Mouse (Mus musculus) neural tube, embryonic 12.5 days (tissue): ENCODE measurements around the gene Tshz2. TPM values are rescaled to one million over a fixed set of nuclear protein-coding genes. Genes with fewer than 3 reads are reported as not detected.

ENCODE experiments used
- ATAC-seq: fragments of 200-750 bp; cut with Nextera tagmentation; 2 replicates; pipeline ENCODE4 v1.8.0; 2017; ENCODE audit warnings: low read depth, mild to moderate bottlenecking, moderate TSS enrichment, moderate library complexity; ENCODE audit not compliant: low FRiP score
- H3K27ac ChIP-seq: fragments of 300-500 bp; sonication (generic); 2 replicates; pipeline ENCODE4 v1.5.1; 2016
- H3K27me3 ChIP-seq: fragments of 300-500 bp; sonication (generic); replicated peaks from 2 replicates; pipeline ENCODE4 v1.6.1; 2016; ENCODE audit warnings: mild to moderate bottlenecking
- H3K36me3 ChIP-seq: fragments of 300-500 bp; sonication (generic); 2 replicates; pipeline ENCODE4 v1.6.1; 2016; ENCODE audit warnings: mild to moderate bottlenecking
- H3K4me1 ChIP-seq: fragments of 300-500 bp; sonication (generic); 2 replicates; pipeline ENCODE4 v1.6.1; 2016
- H3K4me2 ChIP-seq: fragments of 300-500 bp; sonication (generic); replicated peaks from 2 replicates; pipeline ENCODE4 v1.6.1; 2016; ENCODE audit warnings: mild to moderate bottlenecking
- H3K4me3 ChIP-seq: fragments of 300-500 bp; sonication (generic); 2 replicates; pipeline ENCODE4 v1.5.1; 2016
- H3K9ac ChIP-seq: fragments of 300-500 bp; sonication (generic); 2 replicates; pipeline ENCODE4 v1.6.1; 2016; ENCODE audit warnings: mild to moderate bottlenecking
- H3K9me3 ChIP-seq: fragments of 300-500 bp; sonication (generic); 2 replicates; pipeline ENCODE4 v1.6.1; 2016; ENCODE audit warnings: mild to moderate bottlenecking
- whole genome bisulfite sequencing: fragments of 180-500 bp; shearing (Covaris S2); methylation state at CpG from one replicate; pipeline ENCODE4 v1.1.7; 2016; 5-methylcytosine and 5-hydroxymethylcytosine counted together
- polyA plus RNA-seq: library from polyadenylated mRNA; unstranded; fragments of >200 nt; fragmentation: Nextera tagmentation; extraction: Ambion mirVana; gene quantifications from 2 replicates; pipeline ENCODE4 v1.2.1, GENCODE M21; 2016

Tshz2 gene
- polyA plus RNA-seq, 1 experiment from 2014 or later: 30.7 TPM

DNA sequence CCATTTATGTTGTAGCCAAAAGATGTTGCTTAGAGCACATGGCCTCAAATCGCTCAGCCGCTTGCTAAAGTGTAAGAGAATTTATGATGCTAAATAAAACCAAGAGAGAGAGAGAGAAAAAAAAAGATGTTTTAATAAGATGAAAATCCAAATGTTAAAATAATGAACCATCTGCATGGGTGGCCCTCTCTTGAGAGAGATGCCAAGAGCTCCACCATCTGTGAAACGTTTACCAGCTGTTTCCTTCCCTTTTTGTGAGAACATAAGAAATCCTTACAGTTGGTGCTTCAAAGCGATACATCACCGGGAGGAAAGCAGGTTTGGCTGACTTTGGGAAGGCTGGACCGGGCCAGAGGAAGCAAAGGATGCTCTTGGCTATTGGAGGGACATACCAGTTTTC is 32.6 kb upstream of the Tshz2 start:
- no peaks in the 10 kb centered on the region for H3K4me1 ChIP-seq
- no peak overlapping the region for H3K4me3 ChIP-seq
- no peak overlapping the region for H3K9ac ChIP-seq
- H3K27ac ChIP-seq: no peak overlapping the region
- no peak for ATAC-seq
- no peaks in the 10 kb centered on the region for H3K9me3 ChIP-seq
- H3K4me2 ChIP-seq: no peak overlapping the region
- H3K36me3 ChIP-seq: no peaks in the 10 kb centered on the region
- H3K27me3 ChIP-seq: no peaks in the 10 kb centered on the region
- 74% methylated on average over 6 of the region's 6 CpGs for whole genome bisulfite sequencing

DNA sequence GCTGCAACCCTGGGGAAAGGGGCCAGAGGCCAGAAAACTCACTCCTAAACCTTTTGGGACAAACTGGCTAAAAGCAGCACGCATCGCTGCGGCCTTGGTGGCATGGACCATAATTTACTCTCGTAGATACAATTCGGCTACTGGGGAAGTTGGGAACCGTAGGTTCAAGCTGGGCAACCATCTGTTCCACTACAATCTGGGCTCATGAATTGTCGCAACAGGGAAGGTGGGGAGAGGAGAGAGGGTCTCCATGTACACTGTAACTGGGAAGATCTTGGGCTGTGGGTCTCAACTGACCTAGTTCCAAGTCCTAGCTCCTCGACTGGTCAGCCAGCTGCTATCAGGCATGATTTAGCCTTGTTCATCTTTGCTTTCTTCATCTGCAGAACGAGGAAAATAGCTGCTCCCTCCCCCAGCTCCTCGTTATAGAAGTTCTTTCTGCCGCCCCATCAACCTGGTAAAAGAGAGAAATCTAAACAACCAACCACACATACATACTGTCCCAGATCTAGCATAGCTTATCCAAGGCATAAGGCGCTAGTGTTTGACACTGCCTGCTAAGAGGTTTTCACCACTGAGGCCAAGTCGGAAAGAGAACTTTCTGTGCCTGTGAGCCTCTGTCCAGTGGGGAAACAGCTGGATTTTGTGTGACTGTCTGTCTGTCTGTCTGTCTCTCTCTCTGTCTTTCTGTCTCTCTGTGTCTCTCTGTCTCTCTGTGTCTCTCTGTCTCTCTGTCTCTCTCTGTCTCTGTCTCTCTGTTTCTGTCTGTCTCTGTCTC is 25.7 kb upstream of the Tshz2 start:
- H3K27me3 ChIP-seq: no peaks in the 10 kb centered on the region
- no peak overlapping the region for H3K4me3 ChIP-seq
- H3K9ac ChIP-seq: no peak overlapping the region
- WGBS: 79% methylated on average over 13 of the region's 13 CpGs
- no peak for ATAC-seq
- no peaks in the 10 kb centered on the region for H3K9me3 ChIP-seq
- no peak overlapping the region for H3K4me2 ChIP-seq
- no peaks in the 10 kb centered on the region for H3K36me3 ChIP-seq
- peaks cover 19% of the 10 kb centered on the region for H3K4me1 ChIP-seq
- no peak overlapping the region for H3K27ac ChIP-seq

DNA sequence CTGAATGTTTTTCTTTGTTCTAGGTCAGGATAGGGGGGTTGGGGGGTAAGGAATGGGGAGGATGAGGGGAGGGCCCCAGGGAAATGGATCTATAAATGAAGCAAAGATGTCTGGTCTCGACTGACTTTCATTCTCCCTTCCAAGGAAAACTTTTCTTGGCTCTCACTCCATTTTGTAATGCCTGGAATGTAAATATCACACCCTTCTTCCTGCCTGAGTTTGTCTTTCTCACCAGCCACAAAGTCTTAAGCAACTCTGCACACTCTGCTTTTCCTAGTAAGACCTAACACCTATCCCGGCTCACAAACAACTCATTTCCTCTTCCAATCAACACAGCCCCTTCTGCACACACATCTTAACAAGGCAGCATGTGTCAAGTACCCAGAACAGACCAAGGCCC is 25.0 kb upstream of the Tshz2 start:
- 64% methylated on average over 2 of the region's 2 CpGs for WGBS
- no peak overlapping the region for H3K4me3 ChIP-seq
- H3K4me2 ChIP-seq: no peak overlapping the region
- no peaks in the 10 kb centered on the region for H3K9me3 ChIP-seq
- H3K36me3 ChIP-seq: no peaks in the 10 kb centered on the region
- H3K27ac ChIP-seq: no peak overlapping the region
- peaks cover 19% of the 10 kb centered on the region for H3K4me1 ChIP-seq
- ATAC-seq: no peak
- H3K27me3 ChIP-seq: no peaks in the 10 kb centered on the region
- H3K9ac ChIP-seq: no peak overlapping the region

DNA sequence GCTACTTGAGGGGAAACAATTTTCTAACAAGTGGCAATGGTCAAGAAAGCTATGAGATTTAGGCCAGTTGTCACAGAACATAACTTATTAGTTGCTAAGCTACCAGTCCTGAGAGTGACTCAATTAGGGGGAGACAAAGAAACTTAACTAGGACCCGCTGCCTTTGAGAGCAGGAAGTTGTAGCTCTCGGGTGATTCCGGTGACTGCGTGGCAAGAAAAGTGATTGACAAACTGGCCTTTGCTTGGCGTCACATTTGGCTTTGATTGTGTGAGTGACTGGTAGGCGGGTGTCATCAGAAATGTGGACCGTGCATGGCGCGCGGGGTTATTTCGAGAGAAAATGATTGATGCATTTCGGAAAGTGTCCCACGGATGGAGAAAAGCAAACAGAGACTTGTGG is 22.9 kb upstream of the Tshz2 start:
- WGBS: 43% methylated on average over 13 of the region's 13 CpGs
- H3K9me3 ChIP-seq: no peaks in the 10 kb centered on the region
- H3K27ac ChIP-seq: no peak overlapping the region
- no peak overlapping the region for H3K4me3 ChIP-seq
- H3K36me3 ChIP-seq: no peaks in the 10 kb centered on the region
- no peak overlapping the region for H3K4me2 ChIP-seq
- H3K27me3 ChIP-seq: no peaks in the 10 kb centered on the region
- ATAC-seq: no peak
- peaks cover 19% of the 10 kb centered on the region for H3K4me1 ChIP-seq
- no peak overlapping the region for H3K9ac ChIP-seq

DNA sequence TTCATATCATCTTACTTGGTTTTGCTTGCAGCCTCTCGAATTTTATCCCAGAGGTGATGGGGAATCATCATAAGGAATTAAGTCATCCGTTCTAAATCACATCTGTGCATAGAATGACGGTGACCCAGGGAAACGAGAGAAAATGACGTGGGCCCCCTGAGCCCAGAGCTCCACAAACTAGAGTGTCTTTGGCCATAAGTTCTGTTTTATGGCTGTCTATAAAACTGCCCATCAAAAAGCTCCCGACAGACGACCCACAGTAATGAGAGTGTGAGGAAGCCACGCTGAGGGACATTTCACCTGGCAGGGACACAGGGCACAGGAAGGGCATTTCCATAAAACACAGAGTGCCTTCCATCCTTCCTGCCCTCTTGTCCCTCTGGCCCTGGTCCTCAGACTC is 21.9 kb upstream of the Tshz2 start:
- H3K4me3 ChIP-seq: no peak overlapping the region
- ATAC-seq: no peak
- no peaks in the 10 kb centered on the region for H3K9me3 ChIP-seq
- no peak overlapping the region for H3K27ac ChIP-seq
- H3K4me1 ChIP-seq: peaks cover 19% of the 10 kb centered on the region
- no peaks in the 10 kb centered on the region for H3K27me3 ChIP-seq
- 30% methylated on average over 8 of the region's 8 CpGs for WGBS
- no peaks in the 10 kb centered on the region for H3K36me3 ChIP-seq
- no peak overlapping the region for H3K9ac ChIP-seq
- no peak overlapping the region for H3K4me2 ChIP-seq

DNA sequence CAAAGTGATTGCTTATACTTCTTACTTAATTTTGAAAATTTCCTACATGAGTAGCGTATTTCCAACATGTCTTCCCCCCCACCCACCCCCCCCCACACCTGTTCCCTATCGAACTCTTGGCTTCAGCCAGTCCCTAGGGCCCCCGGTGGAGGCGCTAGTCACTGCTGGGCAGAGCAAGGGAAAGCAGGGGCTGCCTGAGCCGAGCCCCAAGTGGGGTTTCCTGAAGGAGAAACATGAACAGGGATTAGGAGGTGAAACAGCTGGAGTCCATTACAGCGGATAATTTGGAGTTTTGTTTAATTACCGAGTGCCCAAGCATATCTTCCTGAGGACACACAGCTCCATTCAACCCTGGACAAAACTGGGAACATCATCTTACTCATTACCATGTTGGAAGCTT is 21.3 kb upstream of the Tshz2 start:
- 52% methylated on average over 7 of the region's 7 CpGs for WGBS
- H3K4me1 ChIP-seq: peaks cover 19% of the 10 kb centered on the region
- H3K9ac ChIP-seq: no peak overlapping the region
- H3K36me3 ChIP-seq: no peaks in the 10 kb centered on the region
- H3K4me3 ChIP-seq: no peak overlapping the region
- ATAC-seq: no peak
- no peaks in the 10 kb centered on the region for H3K9me3 ChIP-seq
- H3K27me3 ChIP-seq: no peaks in the 10 kb centered on the region
- H3K27ac ChIP-seq: no peak overlapping the region
- H3K4me2 ChIP-seq: no peak overlapping the region

DNA sequence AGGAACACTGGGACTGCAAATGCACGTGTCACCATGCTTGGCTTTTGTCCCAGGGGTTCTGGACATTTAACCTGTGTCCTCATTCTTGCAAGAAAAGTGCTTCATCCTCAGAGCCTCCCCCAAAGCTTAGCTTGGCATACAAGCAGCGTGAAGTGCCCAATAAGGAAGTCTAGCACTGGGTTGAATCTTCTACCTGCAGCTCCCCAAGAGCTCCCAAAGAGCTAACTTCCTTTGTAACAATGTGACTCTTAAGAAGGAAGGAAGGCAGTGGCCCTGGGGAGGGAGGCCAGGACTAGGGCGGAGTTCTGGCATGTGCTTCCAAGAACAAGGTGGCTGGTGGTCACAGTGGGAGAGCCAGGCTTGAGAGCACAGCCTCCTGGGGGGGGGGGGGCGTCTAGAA is 18.1 kb upstream of the Tshz2 start:
- 52% methylated on average over 4 of the region's 4 CpGs for WGBS

DNA sequence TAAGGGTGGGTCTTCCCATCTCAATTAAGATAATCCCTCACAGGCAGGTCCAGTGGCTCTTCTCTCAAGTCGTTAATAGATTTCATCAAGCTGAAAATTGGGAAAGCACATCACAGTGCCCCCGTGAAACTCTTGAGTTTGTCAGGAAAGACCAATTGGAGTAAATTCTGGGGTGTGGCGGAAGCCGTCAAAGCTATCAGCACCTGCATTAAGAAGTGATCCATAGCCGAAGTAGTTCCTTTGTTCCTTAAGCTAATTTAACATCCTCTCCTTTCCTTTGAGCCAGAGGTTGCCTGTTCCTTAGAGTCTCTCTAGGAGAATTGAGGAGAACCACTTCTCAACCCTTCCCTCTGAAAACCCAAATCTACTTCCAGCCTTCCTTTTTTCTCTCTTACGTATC is 16.8 kb upstream of the Tshz2 start:
- Histone ChIP-seq H3K4me3 (no peak overlapping the region), H3K4me2 (no peak overlapping the region), H3K27me3 (no peaks in the 10 kb centered on the region), H3K9ac (no peak overlapping the region), H3K27ac (no peak overlapping the region), H3K36me3 (no peaks in the 10 kb centered on the region), H3K4me1 (peaks cover 14% of the 10 kb centered on the region), H3K9me3 (no peaks in the 10 kb centered on the region)
- ATAC-seq: no peak
- 75% methylated on average over 6 of the region's 6 CpGs for WGBS

More for the DNA sequence above, 18.1 kb upstream of the Tshz2 start:
- no peak overlapping the region for H3K4me3 ChIP-seq
- no peaks in the 10 kb centered on the region for H3K36me3 ChIP-seq
- H3K4me1 ChIP-seq: peaks cover 19% of the 10 kb centered on the region
- ATAC-seq: no peak
- H3K27me3 ChIP-seq: no peaks in the 10 kb centered on the region
- no peak overlapping the region for H3K9ac ChIP-seq
- no peak overlapping the region for H3K27ac ChIP-seq
- H3K4me2 ChIP-seq: no peak overlapping the region
- H3K9me3 ChIP-seq: no peaks in the 10 kb centered on the region

DNA sequence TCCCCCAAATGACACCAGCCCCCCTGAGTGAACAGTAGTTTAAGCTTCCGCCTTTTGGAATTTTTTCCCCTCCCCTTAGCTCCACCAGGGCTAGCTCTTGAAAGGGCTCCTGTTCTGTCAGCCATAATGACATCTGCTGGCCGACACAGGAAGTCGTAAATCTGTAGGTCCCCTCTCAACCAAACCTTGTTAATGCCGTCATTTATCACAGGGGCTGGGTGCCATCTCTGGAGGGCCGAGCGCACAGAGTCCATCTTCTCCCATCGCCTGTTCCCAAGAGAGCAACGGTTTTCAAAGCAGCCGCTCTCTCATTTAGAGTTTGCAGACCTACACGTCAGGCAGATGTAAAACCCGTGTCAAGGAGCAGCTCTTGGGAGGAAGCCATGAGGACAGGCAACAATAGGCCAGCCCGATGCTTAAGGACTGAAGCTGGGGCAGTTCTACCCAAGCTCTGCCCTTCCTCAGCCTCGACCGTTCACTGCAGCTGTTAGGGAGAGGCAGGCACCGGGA is 11.6 kb upstream of the Tshz2 start:
- Histone ChIP-seq H3K27ac (peak overlapping the region; percentile 57), H3K27me3 (no peaks in the 10 kb centered on the region), H3K4me1 (peaks cover 20% of the 10 kb centered on the region), H3K9ac (no peak overlapping the region), H3K4me2 (peak overlapping the region; percentile 57), H3K36me3 (no peaks in the 10 kb centered on the region), H3K4me3 (peak overlapping the region; percentile 15; the same call in 1 of the 2 replicates), H3K9me3 (no peaks in the 10 kb centered on the region)
- 7% methylated on average over 15 of the region's 15 CpGs for WGBS
- peak; percentile 89 for ATAC-seq

DNA sequence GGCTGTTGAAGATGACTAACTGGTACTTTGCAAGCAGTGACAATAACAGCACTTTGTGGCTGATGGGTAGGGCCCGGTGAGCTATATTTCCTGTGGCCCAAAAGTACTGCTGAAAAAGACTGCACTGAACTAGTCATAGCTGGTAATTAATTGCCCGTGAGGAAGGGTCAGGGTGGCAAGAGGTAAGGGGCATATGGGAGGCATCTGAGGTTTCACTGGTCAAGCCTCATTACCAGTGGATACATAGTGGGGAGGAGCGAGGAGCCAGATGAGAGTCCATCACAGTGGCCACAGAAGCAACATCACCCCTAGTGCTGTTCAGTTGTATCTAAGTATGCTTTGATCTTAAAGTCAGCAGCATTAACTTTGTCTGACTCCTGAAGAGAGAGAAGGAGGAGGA is 2.7 kb upstream of the Tshz2 start:
- Histone ChIP-seq H3K4me3 (no peak overlapping the region), H3K36me3 (no peaks in the 10 kb centered on the region), H3K9me3 (no peaks in the 10 kb centered on the region), H3K9ac (no peak overlapping the region), H3K4me1 (0 out of 2 replicates have a peak, but pooled peaks cover 3% of the 10 kb centered on the region), H3K27ac (no peak overlapping the region), H3K4me2 (no peak overlapping the region), H3K27me3 (no peaks in the 10 kb centered on the region)
- 78% methylated on average over 3 of the region's 3 CpGs for WGBS
- no peak for ATAC-seq

DNA sequence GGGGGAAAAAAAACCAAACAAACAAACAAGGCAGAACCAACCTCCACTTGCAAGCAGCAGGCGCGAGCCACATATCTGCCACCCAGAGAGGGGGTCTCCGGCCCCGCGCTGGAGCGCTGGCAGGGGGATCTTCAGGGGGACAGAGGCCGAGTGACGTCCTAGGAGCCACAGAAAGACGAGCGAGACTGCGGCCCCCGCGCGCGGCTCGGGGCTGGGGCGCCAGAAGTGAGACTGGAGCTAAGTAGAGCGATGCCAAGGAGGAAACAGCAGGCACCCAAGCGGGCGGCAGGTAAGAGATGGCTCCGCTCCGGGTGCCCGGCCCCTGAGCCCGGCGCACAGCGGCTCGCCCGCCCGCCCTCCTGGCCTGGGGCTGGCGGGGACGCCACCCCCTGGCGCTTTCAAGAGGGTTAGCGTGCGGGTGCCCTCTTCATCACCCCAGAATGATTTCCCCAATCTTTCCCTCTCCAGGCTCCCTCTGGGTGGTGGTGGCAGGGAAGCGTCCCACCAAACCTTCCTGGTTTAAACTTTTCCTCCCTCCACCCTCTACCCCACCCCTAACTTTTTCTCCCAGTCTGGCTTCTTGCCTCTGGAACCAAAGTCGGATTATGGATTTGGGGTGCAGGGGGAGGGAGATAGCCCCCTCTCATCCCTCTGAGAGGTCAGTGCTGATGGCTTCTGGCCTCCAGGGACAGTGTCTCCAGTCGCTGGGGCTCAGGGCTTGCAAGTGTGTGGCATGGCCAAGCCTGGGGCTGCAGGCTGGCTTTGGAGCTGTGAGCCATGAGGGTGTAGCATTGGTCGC is 877 bp downstream of the Tshz2 start:
- Histone ChIP-seq H3K4me2 (peak overlapping the region; percentile 86), H3K27me3 (no peaks in the 10 kb centered on the region), H3K9ac (peak overlapping the region; percentile 92), H3K27ac (peak overlapping the region; percentile 50; the same call in 1 of the 2 replicates), H3K36me3 (no peaks in the 10 kb centered on the region), H3K4me1 (peaks cover 14% of the 10 kb centered on the region; the same call in 1 of the 2 replicates), H3K4me3 (peak overlapping the region; percentile 75), H3K9me3 (no peaks in the 10 kb centered on the region)
- under 1% methylated on average over 38 of the region's 38 CpGs for WGBS
- peak; percentile 19 for ATAC-seq

DNA sequence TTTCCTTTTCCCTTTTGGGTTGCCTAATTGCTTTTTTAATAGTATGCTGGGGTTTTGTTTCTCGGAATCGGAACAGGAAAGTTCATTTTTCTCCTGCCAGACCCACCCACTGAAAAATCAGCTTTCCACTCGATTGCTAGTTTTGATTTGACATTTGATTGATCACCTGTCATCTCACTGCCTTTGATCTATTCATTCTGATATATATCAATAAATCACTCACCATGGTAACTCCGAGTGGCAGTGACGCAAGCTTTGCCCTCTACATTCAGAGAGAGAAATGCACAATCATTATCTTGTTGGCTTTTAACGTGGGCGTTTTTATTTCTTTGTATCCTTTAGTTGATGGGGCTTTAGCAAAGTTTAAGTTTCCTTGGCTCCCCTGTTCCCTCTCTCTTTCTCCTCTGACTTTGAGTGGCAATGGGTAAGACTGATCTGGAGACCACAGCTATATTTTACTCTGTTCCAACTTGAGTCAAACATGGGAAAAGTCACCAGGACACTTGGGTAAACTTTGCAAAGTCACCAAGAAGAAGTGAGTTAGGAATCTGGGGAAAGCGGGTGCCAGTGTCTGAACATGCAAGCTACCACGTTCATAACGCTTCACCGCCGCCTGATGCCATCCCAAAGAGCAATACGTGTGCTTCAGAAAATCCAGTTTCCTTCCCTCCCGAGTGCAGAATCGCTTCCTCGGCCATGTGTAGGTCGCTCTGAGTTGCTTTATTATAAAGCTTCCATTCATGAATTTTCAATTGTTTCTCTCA is 2.0 kb downstream of the Tshz2 start:
- no peaks in the 10 kb centered on the region for H3K27me3 ChIP-seq
- 0 out of 2 replicates have a peak overlapping the region, but pooled peaks have one; percentile 10 for H3K27ac ChIP-seq
- peak overlapping the region; percentile 75 for H3K4me3 ChIP-seq
- WGBS: 21% methylated on average over 17 of the region's 17 CpGs
- H3K4me2 ChIP-seq: peak overlapping the region; percentile 86
- H3K4me1 ChIP-seq: peaks cover 15% of the 10 kb centered on the region; the same call in 1 of the 2 replicates
- ATAC-seq: no peak
- H3K9ac ChIP-seq: peak overlapping the region; percentile 92
- no peaks in the 10 kb centered on the region for H3K9me3 ChIP-seq
- no peaks in the 10 kb centered on the region for H3K36me3 ChIP-seq
